Mouse (Mus musculus) adrenal gland, adult (tissue): ENCODE data around the gene Fgf13.

Experiments
- DNase-seq, 2 experiments: peaks; one replicate each; pipeline ENCODE4 v3.0.0; 2022 to 2023; ENCODE audit warnings: low spot score in 1 of 2; ENCODE audit not compliant: inconsistent age in 2 of 2

The Fgf13 gene

GRCm38 (mm10) chrX:59194149-59194548, 373.7 kb downstream of the Fgf13 start:
- DNase-seq: no peak

- DNase-seq: no peak
Observed at GRCm38 (mm10) chrX:59186922-59187321, 380.9 kb downstream of the Fgf13 start.

DNA sequence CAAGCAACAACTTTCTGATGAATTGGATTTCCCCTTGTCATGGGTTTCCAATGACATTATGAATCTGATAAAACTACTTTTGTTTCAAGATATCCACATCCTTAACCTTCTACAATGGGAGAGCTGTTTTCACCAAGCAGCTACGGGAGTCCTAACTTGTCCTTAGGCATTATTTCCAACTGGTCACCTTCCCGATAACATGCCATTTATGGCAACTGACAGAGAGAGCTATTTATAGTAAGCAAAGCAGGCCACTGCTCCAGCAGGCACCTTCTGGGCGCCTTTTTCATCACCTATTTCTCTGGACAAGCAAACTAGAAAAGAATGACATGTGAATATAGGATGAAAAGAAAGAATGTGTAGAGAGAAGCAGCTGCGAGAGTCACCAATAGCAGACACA, 385.5 kb downstream of the Fgf13 start:
- DNase-seq: no peak

DNA sequence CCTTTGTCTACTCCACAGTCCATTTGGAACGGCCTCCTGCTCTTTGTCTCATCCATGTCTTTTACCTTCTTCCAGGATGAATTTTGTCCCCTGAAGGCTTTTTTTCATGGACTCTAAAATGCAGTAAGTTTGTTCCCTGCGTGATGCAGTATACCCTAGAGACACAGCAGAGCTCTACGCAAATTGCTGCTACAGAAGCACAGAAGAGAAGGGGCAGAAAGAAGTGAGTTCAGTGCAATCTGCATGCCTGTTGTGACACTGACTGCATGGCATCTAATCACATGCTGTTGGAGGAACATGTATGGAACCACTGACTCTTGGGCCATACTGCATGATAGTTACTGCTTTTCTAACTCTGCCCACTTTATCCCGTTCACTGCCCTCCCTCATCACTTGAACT, 388.2 kb downstream of the Fgf13 start:
- no peak for DNase-seq

DNA sequence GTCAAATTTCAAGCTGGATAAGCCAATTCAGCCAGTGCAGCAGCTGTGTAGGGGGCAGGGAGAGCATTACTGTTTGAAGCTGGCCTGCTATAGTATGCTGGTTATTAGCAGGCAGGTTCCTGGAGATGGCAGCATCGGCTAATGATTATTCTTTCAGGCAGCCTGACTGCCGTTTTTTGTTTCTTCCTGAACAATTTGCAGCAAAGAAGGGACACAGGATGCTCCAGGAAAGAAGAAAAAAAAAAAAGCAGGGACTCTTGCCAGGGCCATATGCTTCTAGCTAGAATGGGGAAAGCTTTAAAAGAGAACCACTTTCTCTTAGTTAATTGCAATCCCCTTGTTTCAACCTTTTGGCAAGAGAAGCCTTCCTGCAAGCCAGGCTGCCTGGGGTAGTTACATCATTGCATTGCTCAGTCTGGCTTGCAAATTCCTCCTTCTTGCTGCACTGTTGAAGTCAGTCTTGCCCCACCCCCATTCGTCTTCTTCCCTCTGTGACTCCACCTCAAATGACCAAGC, 388.7 kb downstream of the Fgf13 start:
- no peak for DNase-seq

DNA sequence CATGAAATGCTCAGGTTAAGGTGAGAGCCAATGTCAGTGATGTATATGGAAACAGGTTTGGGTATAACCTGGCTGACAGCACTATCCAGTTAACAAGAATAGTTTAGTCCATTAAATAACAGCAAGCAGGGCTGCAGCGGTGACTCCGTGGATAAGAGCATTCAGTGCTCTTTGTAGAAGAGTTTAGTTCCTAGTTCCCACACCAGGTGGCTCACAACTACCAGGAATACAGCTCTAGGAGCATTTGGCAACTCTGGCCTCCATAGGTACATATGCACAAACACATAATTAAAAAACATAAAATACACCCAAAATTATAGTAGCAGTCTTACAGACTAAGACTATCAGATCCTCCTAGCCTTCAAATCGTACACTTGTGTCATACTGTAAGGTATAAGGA, 390.2 kb downstream of the Fgf13 start:
- DNase-seq: no peak

DNA sequence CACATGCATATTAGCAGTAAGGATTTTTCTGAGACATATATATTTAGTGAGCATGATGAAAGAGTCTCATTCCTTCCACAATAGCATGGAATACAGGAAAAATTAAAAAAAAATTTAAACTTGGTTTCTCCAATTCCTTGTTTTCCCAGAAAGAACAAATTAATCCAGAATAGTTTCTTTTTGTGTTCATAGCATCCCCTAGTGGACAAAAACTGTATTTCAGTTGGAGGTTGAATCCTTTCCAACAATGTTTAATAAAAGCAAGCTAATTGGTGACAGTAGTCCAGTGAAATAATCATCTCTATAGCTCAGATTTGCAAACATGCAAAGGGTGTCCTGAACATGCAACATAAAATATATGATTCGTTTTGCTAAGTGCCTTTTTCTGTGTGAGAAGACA, 395.7 kb downstream of the Fgf13 start:
- DNase-seq: peak in 1 of 2 experiments; percentile 37

GRCm38 (mm10) chrX:59166763-59167162, 401.1 kb downstream of the Fgf13 start:
- DNase-seq: no peak

GRCm38 (mm10) chrX:59141947-59142346, 425.9 kb downstream of the Fgf13 start:
- DNase-seq: no peak

- peak; percentile 11 to 37 for DNase-seq
Observed at GRCm38 (mm10) chrX:59134928-59135361, 432.9 kb downstream of the Fgf13 start.

- peak; percentile 5 to 31 for DNase-seq
Observed at GRCm38 (mm10) chrX:59134166-59134861, 433.6 kb downstream of the Fgf13 start.

- peak in 1 of 2 experiments; percentile 1 for DNase-seq
Observed at GRCm38 (mm10) chrX:59133834-59134165, 434.1 kb downstream of the Fgf13 start.

DNA sequence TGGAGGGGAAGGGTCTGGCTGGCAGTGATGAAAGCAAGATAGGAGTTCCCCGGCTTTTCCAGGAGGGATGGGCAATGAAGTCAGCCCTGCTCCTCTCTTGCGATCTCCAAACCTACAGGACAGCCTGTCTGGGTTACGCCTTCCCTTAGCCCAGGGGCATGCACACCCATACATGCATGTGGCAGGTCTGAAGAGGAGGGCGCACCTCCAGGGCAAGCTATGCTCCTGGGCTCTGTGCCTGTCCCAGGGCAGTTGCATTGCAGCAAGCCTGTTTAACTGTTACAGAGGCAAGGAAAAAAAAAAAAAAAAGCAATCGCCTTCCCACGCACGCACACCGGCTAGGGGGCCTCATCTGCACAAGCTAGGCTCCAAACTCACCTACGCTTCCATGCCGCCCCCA, 434.5 kb downstream of the Fgf13 start:
- no peak for DNase-seq

- no peak for DNase-seq
Observed at GRCm38 (mm10) chrX:59126637-59127036, 441.2 kb downstream of the Fgf13 start.

GRCm38 (mm10) chrX:59113187-59113586, 454.7 kb downstream of the Fgf13 start:
- DNase-seq: no peak

GRCm38 (mm10) chrX:59085928-59086327, 481.9 kb downstream of the Fgf13 start:
- DNase-seq: no peak

DNA sequence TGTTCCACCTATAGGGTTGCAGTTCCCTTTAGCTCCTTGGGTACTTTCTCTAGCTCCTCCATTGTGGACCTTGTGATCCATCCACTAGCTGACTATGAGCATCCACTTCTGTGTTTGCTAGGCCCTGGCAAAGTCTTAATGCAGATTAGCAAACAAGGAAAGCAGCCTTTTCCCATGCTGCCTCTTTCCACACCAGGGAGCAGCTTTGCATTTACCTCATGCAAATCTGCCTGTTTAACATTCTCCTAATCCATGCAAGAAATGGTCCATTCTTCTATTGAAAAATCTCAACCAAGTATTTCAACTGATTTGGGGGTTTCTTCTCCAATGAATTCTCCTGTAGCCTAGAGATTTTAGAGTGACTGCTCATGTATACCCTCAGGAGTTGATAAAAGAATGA, 487.4 kb downstream of the Fgf13 start:
- no peak for DNase-seq

DNA sequence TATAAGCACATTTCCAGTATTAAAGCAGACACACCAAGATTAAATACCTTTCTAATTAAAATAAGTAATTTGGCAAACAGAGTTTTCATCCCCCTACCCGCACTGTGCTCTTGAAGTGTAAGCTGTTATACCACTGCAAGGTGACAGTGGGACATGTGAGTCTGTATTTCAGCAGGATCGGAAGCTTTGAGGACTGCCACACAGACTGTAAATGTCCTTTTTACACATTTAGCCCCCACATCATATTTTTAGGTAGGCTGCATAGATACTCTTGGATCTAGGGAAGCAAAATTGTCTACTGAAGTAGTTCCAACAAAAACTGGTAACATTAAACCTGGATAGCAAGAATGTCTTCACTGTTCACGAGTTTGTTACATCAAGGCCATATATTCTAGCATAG, 495.8 kb downstream of the Fgf13 start:
- no peak for DNase-seq

- no peak for DNase-seq
Observed at GRCm38 (mm10) chrX:59063157-59063556, 504.7 kb downstream of the Fgf13 start.

DNA sequence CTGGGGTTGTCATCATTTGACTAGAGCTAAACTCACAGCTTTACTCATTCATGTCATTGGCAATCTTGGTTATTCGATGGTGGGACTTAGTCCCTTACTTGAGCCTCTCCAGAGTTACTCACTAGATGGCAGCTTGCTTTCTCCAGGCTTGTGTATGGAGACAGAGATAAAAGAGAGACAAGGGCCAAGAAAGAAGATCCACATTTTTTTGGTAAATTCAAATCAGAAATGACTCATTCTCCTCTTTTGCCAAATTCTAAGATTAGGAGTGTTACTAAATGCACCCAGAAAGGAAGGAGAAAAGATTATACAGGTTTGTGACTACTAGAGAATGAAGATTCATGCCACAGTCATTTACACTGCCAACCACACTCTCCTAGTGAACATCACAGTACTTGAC, 532.9 kb downstream of the Fgf13 start:
- no peak for DNase-seq
